Mouse (Mus musculus) CH12F3 (cell line): ENCODE results near the gene Sim2.

Experiments
- in situ Hi-C: fragments of 300-500 bp; cut with MboI; formaldehyde crosslinking; loops from 2 replicates; pipeline ENCODE4 v1.14.3; 2020; ENCODE audit warnings: low sequenced_read_pairs

Sim2 gene

DNA sequence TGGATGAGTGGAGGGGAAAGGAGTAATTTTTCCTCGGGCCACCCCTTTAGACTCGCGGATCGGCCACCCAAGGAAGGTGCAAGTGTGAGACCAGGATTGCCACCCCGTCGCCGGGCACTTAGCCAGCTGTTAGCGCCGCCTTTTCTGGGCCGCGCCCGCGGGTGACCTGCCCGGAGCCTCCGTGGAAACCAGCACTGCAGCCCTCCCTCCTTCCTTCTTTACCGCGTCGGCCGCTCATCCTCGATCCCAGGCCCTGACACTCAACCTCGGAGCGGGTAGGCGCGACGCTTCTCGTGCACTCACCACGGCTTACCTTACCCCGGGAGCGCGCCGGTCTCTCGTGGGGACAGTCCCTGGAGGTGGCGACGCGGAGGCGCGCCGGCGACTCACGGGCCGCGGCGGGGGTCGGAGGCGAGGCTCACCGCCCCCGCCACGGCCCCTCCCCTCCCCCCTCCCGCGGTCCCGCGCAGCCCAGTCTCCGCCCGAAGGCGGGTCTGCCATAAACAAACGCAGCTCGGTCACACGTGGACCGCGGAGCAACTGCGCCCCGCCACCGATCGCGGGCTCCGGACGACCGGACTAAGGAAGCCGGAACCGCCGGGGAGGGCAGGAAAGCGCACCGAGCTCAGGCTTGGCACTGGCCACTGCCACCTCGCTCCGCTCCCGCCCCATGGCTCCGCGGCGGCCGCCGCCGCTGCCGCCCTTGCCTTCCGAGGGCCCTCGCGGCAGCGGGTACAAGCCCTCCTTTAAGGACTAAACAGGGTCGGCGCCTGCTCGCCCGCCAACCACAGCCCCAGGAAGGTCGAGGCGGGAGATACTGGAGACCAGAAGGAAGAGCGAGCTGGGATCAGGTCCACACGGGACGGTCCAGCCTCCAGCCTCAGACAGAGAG lies at the start of gene Sim2:
TSS of gene Sim2 (plus strand) at position 221 of the 892 bp plus-strand sequence.
- in situ Hi-C loops, result no loop called here

DNA sequence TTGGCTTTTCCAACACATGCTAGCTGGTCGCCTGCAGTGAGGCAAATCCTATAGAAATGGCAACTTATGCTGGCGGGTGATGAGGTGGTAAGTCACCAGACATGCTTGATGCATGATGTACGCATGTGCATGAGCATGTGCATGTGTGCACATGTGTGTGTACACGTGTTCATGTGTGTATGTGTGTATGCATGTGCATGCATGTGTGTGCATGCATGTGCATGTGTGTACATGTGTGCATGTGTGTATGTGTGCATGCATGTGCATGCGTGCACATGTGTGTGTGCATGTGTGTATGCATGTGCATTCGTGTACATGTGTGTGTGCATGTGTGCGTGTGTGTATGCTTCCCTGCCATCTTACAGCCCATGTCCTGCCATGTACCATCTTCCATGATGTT lies 47.5 kb upstream of the Sim2 start:
- in situ Hi-C loops, result loop anchor here (10.0 kb wide), 1 partner anchor 228 kb away; no protein-coding TSS in a partner anchor

GRCm38 (mm10) chr16:94038272-94038985 lies 46.3 kb upstream of the Sim2 start:
- in situ Hi-C loops, result loop anchor here (10.0 kb wide), 1 partner anchor 226 kb away; no protein-coding TSS in a partner anchor

GRCm38 (mm10) chr16:94038986-94039341 lies 45.8 kb upstream of the Sim2 start:
- in situ Hi-C loops, result loop anchor here (10.0 kb wide), 1 partner anchor 226 kb away; no protein-coding TSS in a partner anchor

- in situ Hi-C loops, result no loop called here
These were observed 44.2 kb upstream of the Sim2 start for GRCm38 (mm10) chr16:94040485-94040884.

DNA sequence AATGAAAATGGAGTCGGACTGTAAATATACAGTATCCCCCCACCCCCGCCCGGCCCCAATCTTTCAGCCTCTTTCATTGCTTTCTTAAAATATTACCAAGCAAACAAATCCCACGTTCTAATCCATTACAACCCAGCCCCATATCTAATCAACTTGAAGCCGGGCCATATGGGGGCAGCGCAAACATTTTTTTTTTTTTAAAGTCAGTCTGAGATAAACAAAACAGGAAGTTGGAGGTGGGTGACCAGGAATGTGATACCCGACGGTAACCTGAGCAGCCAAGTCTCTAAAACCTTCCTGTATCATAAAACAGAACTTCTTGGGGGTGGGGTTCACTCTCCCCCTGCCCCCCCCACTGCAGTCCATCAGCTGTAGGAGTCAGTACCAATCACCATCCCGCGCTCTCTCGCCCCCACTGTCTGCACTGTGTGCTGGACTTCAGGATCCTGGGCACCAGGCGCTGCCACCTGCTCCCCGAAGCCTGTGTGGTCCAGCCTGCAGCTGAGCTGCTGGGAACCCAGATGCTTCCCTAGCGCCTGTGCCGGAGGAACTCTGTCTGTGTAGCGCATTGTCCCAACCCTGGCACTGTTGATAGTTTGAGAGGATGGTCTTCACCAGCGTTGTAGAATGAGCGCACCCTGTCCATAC lies 43.5 kb upstream of the Sim2 start:
- in situ Hi-C loops, result no loop called here

DNA sequence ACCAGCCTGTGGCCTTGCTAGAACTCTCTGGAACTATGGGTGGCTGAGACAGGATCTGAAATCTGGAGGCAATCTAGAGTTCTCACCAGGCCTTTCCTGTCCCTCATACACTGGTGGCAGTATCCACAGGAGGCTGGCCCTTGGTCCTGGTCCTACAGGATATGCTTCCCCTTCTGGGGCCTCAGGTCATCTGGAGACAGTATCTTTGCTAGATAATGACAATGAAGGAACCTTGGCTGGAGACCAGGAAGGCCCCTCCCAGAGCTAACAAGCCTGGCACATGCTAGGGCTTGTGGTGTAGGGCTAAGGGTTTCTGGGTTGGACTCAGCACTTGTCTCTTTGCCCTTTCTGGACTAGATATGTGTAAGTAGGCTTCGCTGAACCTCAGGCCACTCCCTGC lies 40.9 kb upstream of the Sim2 start:
- in situ Hi-C loops, result no loop called here

GRCm38 (mm10) chr16:94044996-94045395 lies 39.7 kb upstream of the Sim2 start:
- in situ Hi-C loops, result no loop called here

- in situ Hi-C loops, result no loop called here
These were observed 34.4 kb upstream of the Sim2 start for GRCm38 (mm10) chr16:94050368-94050767.

GRCm38 (mm10) chr16:94055176-94055575 lies 29.6 kb upstream of the Sim2 start:
- in situ Hi-C loops, result no loop called here

GRCm38 (mm10) chr16:94055576-94055975 lies 29.2 kb upstream of the Sim2 start:
- in situ Hi-C loops, result no loop called here

GRCm38 (mm10) chr16:94059820-94060219 lies 24.9 kb upstream of the Sim2 start:
- in situ Hi-C loops, result no loop called here

DNA sequence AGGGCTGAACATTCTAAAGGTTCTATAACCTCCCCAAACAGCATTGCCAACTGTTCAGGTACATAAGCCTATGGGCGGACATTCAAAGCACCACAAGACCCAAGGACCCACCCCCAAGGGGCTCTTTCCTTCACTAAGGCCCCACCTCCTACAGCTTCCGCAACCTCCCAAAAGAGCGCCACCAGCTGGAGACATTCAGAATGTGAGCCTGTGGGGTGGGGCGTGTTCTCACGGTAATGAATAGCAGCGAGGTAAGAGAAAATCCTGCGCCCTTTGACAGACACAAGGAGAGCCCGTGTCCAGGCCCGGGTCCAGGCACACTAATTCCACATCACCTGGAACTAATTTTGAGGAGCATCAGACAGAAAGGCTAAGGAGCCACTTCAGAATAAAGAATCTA lies 20.5 kb upstream of the Sim2 start:
- in situ Hi-C loops, result no loop called here

GRCm38 (mm10) chr16:94065728-94066674 lies 18.7 kb upstream of the Sim2 start:
- in situ Hi-C loops, result no loop called here

- in situ Hi-C loops, result no loop called here
These were observed 18.0 kb upstream of the Sim2 start for GRCm38 (mm10) chr16:94066771-94067170.

- in situ Hi-C loops, result no loop called here
These were observed 17.5 kb upstream of the Sim2 start for GRCm38 (mm10) chr16:94067280-94067679.

DNA sequence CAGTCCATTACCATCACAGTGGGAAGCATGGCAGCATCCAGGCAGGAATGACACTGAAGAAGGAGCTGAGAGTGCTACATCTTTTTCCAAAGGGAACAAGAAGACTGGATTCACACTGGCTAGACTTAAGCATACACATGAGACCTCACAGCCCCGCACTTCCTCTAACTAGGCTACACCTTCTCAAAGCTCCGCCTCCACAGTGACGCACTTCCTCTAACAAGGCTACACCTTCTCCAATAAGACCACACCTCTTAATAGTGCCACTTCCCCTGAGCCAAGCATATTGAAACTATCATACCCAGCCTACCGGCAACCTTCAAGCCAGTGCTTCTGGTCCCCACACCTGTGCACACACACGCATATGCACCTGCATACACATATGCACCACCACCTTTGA lies 15.7 kb upstream of the Sim2 start:
- in situ Hi-C loops, result no loop called here

GRCm38 (mm10) chr16:94070920-94071319 lies 13.8 kb upstream of the Sim2 start:
- in situ Hi-C loops, result no loop called here

DNA sequence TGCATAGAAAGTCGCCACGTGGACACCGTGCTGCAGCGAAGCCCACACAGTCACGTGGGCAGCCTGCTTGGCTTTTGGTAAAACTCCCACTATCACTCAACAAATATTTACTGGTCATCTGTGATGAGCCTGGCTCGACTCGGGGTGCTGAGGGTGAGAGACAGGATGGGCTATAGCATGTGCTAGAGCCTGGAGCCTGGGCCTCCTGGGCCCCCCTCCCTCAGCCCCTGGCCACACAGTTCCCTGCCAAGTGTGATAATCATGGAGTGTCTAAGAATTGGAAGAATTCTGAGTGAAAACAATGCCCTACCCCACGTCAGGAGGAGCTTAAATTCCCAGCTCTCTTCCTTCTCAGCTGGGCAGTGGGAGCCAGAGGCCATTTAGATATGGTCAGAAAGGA lies 13.3 kb upstream of the Sim2 start:
- in situ Hi-C loops, result no loop called here

DNA sequence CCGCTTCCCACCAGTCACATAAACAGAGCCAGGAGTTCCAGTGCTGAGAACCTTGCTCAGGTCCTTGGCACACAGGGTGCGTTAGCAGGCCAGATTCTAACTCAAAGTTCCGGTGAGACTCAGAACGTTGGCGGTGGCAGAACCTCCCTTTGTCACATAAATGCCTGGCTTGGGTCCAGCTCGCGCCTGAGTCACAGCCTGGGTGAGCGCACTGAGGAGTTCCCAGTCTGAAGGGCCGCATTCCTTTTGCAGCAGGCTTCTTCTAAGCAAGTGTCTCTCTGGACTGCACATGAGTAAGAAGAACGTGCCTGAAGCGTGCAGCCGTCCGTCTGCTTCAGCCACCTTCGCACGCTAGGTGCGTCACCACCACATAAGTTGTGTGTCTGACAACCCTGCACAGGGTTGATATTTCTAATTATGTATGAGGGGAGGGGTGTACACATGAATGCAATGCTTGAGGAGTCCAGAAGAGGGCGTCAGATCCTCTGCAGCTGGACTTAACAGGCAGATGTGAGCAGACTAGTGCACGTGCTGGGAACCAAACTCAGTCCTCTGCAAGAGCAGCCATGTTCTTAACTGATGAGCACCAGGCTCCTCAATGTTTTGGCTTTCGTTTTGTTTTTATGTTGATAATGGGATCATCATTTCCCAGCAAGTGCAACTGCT lies 9.2 kb upstream of the Sim2 start:
- in situ Hi-C loops, result no loop called here
